Mouse (Mus musculus): ENCODE measurements at regions not wholly inside any gene's neighbourhood (a gene's known extent, or its start where the extent isn't known, plus 50 kb on each side); places are given as distances from the start of the nearest gene placed in this dataset.

DNA sequence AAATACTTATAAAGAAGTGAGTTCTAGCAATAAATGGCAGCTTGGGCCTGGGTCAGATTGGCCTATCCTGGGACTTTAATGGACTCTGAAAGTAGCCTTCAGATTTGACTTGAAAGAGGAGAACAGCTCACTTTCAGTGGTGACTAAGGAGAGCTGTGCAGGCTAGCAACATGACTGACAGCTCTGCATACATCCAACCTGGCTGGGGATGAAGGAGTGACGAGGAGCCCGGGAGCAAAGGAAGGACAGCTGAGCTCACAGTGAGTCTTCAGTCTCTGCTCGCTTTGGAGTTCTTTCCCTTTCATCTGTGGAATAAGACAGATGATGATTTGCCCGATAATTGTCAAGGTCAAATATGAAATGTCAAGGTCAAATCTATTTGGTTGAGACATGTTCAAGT, 172.7 kb upstream of the Klf4 start:
- no peak for DNase-seq (ENCODE audit: low read depth in 2 of 2, low spot score in 2 of 2)

DNA sequence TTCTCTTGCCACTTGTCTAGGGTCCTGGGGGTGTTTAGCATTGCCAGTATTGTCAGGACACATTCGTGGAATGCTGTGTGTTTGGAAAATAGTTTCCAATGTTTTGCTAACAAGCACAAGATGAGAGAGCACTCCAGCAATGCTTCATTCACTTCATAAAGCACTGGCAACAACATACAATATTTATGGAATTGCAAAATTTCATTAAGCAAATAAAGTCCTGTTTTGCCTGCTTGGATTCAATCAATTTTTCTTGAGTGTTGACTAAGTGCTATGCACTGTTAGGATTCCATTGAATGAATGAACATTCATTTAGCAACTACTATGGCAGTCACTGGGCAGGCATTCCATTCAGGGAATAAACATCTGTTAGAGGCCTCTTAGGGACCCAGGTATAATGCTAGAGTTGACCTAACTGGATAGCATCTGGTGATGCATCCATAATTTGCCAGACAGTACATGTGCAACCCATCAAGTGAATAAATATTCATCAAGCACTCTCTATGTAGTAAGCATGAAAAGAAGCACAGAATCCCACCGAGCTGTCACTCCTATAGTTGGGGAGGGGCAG, 171.2 kb upstream of the Klf4 start:
- no peak for DNase-seq (ENCODE audit: low read depth in 2 of 2, low spot score in 2 of 2)

DNA sequence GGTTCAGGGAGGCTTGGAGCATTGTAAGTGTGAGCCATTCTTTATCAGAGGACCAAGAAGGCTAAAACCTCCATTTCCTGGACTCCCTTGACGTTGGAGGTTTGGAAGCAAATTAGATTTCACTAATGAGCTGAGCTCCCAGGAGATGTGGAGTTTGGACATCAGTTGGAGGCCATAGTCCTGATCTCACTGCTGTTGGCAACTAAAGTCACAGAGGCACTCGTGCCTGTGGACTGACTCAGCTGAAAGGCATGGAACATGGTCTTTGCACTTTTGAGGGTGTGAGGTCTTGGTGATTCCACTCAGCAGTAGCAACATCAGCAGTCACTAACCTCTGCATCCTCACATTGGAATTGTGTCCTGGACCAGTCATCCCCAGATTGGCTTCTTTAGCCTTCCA, 169.1 kb upstream of the Klf4 start:
- DNase-seq (ENCODE audit: low read depth in 2 of 2, low spot score in 2 of 2) = no peak

DNA sequence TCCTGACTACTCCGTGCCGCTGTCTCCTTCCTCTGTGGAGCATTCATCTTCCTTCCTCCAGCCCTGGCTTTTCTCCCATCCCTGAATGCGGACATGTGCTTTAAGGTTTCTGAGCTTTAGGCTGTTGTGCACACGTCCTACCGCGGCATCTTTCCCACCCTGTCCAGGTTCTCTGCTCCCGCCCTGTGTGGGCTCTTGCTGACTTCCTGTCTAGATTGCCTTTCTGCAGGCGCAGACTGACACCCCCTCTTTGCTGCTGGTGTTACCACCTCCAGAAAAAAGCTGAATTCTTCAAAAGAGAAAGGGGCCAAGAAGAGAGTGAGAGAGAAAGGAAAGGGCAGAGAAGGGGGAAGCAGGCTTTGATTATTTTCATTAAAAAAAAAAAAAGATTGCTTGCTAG, 167.7 kb upstream of the Klf4 start:
- DNase-seq (ENCODE audit: low read depth in 2 of 2, low spot score in 2 of 2) = no peak

DNA sequence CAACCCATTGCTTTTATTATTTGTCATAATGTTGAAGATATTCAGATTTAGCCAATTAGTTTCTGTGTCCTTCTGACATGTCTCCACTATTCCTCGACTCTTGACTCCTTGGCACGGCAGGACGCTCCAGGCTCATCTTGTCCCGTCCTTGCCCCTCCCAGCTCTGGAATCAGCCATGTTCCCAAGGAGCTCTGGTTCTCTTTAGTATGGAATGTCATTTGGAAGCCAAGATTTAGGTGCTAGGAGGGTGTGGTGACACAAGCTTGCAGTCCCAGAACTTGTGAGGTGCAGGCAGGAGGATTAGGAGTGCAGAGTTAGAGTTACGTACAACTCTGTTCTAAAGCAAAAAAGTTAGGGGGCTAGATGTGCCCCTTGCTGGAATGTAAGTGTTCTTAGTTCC, 166.9 kb upstream of the Klf4 start:
- no peak for DNase-seq (ENCODE audit: low read depth in 2 of 2, low spot score in 2 of 2)

DNA sequence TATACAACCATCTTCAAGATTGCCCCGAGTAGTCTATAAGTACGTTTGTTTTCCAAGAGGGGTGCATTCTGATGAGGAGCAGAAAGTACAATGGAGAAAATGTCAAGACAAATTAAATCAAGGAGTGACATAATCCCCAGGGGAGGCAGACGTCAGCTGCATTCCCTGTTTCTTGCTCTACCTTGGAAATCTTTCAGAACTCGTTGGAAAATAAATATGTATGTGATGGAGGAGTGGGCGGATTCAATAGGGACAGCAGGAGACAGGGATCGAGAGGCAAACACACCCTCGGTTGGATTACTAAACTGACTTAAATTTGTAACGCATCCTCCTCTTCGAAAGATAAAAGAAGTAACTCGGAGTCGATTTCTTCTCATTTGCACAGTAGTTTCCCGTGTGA, 164.8 kb upstream of the Klf4 start:
- DNase-seq (ENCODE audit: low read depth in 2 of 2, low spot score in 2 of 2) = no peak

DNA sequence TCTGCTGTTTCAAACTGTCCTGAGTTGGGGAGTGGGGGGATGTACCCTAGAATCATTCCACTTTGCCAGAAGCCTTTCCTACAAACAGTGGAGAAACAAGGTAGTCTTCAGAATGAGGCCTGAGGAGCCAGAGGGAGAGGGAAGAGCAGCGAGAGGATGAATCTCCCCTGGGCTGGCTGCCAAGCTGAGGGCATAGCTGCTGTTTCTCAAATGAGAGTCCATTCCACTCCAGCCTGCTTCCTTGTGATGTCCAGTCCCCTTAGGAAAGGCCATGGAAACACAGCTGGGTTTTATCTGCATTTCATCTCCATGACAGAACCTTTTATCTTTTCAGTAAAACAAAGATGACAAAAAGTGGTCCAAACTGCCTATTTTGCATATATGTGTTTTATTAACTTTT, 164.2 kb upstream of the Klf4 start:
- no peak for DNase-seq (ENCODE audit: low read depth in 2 of 2, low spot score in 2 of 2)

DNA sequence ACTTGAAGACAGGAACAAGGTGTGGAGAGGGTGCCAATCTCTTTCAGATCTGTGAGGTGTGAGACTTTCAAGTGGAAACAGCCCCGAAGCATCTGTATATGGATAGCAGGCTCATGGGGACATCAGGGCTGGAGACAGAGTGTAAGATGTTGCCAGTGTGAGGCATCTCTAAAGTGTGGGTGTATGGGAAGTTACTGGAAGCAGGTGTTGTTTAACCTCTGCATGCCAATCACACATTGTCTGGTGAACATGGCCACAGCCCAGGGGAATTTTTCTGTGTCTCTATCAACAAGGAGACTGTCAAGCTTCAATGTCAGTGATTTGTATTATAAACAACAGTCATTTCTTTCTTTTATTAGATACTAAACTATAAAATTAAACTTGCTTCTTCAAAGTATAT, 163.0 kb upstream of the Klf4 start:
- DNase-seq (ENCODE audit: low read depth in 2 of 2, low spot score in 2 of 2) = no peak

DNA sequence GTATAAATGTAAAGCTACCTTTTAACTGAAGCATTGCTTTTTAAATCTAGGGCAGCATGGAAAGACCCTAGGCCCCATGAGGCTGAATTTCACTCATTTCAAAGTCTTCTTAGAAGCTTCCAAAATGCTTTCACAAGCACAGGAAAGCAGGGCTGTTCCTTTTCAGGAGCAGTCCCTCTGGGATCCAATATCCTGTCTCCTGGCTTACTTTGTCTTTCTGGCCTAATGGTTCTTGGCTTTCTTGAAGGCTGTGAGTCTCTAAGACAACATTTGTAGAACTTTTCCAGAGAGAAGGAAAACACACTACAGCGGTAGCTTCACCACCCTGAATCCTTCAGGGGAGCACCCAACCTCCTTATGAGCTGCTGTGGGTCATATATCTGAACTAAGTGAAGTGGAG, 157.2 kb upstream of the Klf4 start:
- DNase-seq (ENCODE audit: low read depth in 2 of 2, low spot score in 2 of 2) = no peak

DNA sequence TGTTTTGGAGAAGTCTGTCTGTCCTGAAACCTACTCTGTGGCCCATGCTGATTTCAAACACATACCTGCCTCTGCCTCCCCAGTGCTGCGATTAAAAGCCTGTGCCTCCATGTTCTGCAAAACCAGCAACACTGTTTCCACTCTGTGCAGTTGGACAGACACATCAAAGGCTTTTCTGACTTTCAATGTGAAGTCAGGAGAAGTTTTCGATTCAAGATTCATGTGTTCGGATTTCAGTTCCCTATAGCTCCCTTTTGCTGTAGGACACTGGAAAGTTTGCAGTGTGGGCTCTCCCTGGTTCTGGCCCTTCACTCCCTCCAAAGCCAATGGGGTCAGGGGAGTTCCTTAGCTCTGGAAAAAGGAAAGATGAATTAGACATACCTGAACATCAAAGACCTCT, 154.5 kb upstream of the Klf4 start:
- no peak for DNase-seq (ENCODE audit: low read depth in 2 of 2, low spot score in 2 of 2)

DNA sequence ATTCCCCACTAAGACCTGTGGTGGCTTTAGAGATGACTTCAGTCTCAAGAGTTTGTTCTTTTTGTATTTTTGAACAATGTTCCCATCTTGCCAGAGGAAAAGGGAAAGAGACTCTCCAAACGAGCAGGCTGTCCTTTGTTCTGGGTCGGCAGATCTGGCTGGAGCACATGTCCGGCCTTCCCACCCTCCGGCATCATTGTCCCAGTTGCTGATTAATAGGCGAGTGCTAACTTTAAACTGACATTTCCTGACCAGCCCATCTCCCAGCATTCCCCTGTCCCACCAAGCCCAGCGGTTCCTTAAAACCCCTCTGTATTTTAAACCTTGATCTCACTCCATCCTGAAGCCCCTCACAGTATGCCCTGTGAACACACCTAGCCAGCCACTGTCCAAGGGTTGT, 140.0 kb upstream of the Klf4 start:
- DNase-seq (ENCODE audit: low read depth in 2 of 2, low spot score in 2 of 2) = no peak

DNA sequence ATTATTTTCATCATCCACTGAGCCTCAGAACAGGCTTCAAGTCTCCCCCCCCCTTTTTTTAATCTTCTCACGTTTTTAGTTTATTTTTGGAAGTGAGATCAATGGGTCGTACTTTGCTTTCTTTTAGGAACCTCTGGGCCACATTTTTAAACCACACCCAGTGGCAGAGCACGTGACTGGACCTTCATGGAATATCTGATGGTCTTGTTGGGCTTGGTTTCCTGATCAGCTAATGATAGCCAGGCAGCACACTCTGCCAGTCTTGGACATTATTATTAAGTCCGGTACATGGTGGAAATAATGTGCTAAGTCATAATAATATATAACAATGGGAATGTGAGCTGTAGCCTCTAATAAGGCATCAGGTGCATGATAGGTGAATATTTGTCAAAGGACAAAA, 138.0 kb upstream of the Klf4 start:
- no peak for DNase-seq (ENCODE audit: low read depth in 2 of 2, low spot score in 2 of 2)

DNA sequence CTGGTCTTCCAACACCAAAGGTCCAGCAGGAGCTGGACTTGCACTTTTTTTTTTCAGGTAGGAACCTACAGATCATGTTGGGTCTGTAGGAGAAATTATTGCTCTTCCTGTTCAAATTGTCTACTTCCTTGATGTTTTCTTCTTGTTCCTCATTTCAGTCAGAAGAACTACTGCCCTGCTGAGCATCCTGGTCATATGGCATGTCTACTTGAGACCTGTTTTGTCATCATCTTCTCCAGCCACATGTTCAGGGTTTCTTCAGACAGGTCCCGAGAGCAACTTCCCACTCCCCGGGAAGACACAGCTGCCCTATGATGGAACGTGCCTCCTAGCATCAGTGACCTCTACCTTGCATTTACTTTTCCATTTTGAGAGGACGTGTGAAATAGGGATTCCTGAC, 132.6 kb upstream of the Klf4 start:
- DNase-seq (ENCODE audit: low read depth in 2 of 2, low spot score in 2 of 2) = no peak

DNA sequence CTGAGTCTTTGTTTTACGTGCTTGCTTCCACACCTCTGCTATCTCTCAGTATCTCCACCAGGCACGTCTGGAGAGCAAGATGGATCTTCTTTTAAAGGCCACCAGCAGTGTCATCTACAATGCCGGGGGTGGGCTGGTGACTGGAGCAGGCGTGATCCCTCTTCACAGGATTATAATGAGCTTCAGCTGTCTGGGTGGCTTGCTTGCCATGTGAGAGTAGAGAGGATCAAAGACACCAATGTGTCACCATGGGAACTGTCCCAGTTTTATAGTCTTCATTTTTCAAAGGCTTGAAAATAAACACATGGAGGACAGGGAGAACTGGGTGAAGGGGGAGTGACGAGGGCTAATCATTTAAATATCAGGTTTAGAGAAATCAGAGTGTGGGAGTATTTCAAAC, 131.6 kb upstream of the Klf4 start:
- no peak for DNase-seq (ENCODE audit: low read depth in 2 of 2, low spot score in 2 of 2)

DNA sequence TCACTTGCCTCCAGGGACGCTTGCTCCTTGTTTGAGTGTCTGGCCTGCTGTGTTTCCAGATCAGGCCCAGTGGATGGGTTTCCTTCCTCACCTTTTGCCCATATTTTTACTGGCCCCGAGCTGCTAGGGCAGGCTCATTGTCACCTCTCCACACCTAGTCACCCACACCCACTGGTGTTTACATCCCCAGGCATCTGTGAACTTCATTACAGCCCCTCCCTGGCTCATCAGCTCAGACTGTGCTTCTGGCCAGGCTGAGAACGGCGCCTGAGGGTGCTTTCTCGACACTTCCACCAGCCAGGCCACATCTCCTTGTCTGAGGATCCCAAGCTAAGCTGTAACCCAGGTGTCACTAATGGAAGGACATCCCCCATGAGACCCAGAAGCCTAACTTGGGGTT, 129.8 kb upstream of the Klf4 start:
- no peak for DNase-seq (ENCODE audit: low read depth in 2 of 2, low spot score in 2 of 2)

DNA sequence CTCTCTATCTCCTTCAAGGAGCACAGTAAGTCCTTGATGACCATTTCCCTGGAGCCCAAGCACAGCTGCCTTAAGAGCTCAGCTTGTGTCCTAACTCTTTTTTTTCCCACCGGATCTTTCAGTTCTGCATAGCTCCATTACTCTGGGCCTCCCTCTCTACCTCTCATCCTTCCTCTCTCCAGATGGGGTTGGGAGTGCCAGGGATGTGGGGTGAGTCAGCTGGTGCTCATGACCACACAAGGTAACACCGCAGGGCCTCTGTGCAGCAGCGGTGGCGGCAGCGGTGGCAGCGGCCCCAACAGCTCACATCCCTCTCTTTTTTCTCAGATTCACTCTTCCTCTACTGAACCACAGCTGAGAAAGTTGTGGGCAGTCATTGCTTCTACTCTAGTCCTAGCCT, 126.6 kb upstream of the Klf4 start:
- DNase-seq (ENCODE audit: low read depth in 2 of 2, low spot score in 2 of 2) = no peak

DNA sequence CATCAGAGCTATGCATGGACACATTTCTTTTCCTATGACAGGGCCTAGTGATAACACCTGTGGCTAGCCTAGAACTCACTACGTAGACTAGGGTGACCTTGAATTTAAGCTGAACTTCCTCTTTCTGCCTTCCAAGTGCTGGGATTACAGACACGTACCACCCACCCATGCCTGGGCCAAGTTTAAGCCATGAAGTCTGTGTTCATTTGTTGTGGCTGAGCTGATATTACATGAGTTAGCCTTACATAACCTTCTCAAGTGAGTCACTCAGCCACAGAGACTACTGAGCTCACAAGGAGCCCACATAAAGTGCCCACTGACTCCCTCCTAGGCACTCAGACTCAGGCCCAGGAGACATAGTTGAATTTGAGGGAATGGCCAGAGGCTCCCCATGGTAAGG, 123.1 kb upstream of the Klf4 start:
- no peak for DNase-seq (ENCODE audit: low read depth in 2 of 2, low spot score in 2 of 2)

DNA sequence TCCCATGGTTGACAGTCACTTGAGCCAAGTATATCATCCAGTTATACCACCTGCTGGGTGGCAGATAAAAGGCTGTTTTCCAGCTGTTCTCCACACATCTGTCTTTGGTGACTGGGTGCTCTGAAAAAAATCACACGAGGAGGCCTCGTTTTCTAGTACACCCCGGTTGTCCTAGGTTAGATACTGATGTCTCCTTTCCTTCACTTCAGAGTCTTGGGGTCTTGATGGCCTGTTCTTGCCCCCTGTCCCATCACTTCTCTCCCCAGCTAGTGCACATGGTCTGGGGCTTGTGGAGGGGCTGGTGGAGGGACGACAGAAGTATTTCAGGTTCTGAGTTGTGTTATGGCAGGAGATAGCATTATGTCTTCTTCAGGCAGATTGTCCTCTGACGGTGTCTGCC, 120.4 kb upstream of the Klf4 start:
- no peak for DNase-seq (ENCODE audit: low read depth in 2 of 2, low spot score in 2 of 2)

DNA sequence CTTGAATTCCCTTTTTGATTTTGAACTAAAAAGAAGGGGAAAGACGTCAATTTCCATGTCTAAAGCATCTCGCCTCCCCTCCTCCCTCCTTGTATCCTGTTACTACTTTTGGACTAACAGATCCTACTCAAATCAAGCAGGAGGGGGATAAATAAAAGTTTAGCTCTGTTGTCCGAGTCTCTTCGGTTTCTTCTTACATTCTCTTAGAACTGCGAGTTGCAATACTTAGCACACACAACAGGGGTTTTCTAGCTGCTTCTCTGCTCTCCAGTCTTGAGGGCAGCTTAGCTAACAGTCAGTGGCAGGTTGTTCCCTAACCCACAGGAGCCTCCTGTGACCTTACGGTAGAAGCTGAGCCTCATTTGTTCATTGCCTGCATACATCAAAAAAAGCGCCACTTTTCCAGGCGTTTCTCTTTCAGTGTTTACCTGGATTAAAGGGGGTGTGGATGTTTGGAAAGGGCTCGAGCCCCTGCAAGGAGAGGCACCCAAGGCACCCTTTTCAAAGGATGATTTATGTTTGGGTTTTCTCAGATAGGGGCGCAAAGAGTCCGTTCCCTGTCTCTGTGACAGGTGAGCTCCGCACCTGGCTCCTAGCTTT, 119.6 kb upstream of the Klf4 start:
- no peak for DNase-seq (ENCODE audit: low read depth in 2 of 2, low spot score in 2 of 2)

DNA sequence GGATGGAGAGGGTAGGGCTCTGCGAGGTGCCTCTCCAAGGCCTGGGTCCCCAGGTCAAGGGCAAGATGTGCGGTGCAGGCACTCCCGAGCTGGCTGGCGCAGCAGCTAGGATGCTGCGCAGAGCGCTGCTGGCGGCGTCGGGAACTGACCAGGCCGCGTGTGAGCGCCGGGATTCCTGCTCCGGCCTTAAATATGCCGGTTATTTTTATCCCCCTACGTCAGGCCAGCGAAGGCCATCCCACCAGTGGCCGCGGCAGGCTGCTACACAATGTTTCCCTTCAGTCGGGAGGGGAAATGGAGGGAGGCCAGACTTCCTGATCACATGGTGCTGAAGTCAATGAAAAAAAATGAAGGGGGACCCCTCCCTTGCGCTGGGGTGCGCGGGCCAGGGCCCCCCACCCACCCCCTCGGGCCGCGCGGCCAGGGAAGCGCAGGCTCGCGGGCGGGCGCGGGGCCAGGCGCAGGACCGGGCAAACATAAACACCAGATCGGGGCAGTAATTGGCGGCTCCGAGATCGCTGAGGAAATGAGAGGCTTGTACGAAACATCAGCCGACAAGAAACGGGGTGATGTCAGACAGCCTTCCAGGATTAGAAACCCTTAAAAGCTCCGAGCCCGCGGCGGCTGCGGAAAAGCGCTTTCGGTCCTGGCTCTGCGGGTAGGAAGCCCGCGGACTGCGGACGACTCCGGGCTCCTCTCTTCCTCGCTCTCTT, 118.9 kb upstream of the Klf4 start:
- DNase-seq (ENCODE audit: low read depth in 2 of 2, low spot score in 2 of 2) = no peak

DNA sequence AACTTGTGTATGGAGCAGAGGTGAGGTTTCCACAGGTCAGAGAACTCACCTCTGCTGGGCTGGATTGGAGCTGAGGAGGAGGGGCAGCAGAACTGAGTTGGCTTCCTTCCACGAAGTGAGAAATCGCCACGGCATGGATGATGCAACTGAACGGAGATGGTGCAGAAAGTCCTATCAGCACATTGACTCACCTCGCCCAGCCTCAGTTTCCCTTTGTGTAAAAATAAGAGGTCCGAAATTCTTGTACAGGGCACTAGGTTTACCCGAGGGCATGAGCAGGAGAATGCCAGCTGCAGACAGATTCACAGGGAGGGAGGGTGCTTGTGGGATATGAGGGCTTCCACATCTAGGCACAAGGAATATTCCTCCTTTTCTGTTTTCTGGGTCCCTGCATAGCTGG, 117.9 kb upstream of the Klf4 start:
- no peak for DNase-seq (ENCODE audit: low read depth in 2 of 2, low spot score in 2 of 2)

DNA sequence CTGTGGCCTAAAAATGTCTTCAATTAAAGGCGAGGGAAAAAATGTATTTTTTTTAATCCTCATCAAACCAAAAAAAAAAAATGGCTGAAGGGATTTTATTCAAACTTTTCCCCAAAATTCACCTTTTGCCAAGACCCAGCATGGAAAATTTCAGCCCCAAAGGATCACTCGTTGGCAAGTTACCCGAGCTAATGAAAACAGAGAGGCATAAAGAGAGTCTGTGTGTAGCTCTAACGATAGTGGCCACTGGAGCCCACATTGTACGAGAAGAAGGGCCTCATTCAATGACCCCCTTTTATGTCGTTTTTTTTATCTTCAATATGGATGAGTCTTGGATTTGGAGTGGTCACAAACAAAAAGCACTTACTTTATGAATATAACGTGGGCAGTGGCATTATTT, 116.1 kb upstream of the Klf4 start:
- DNase-seq (ENCODE audit: low read depth in 2 of 2, low spot score in 2 of 2) = no peak

DNA sequence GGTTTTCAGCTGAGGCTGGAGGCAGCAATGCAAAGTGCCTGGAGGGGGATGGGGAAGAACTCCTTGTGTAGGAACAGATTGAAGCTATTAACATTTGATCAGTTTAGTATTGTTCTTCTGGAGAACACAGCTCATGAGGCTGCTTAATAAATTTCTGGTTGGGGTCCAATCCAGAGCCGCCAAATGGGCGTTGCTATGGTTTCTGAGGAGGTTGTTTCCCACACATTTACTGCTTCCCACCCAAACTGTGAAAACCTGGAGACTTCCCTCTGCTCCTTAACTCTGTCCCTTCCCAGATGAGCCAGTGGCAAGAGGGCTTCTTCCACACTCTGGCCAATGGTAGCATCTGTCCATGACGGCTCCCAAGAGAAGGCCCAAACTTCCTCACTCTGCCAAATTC, 113.2 kb upstream of the Klf4 start:
- no peak for DNase-seq (ENCODE audit: low read depth in 2 of 2, low spot score in 2 of 2)

Measured in CD8-positive naive resting alpha-beta T cell, adult 2 months (primary cell).